Mouse (Mus musculus) brown adipose tissue, adult 24 weeks (tissue): ENCODE data around the gene Kif11. TPM values are rescaled to one million over a fixed set of nuclear protein-coding genes. Genes with fewer than 3 reads are reported as not detected.
A peak's percentile ranks its signal among the peaks of the same experiment; 100 is the strongest.

Source experiments
- H3K27ac ChIP-seq: fragments of 200-500 bp; replicated peaks from 2 replicates; pipeline ENCODE4 v1.5.1; 2012; ENCODE audit warnings: low read depth, mild to moderate bottlenecking, low read length
- H3K4me1 ChIP-seq: fragments of 200-500 bp; 2 replicates; pipeline ENCODE4 v1.6.1; 2012; ENCODE audit warnings: low read length, mixed read lengths; ENCODE audit not compliant: control insufficient read depth, insufficient read depth, insufficient read length
- H3K4me3 ChIP-seq: fragments of 200-500 bp; 2 replicates; pipeline ENCODE4 v1.5.1; 2012; ENCODE audit warnings: low read depth, mild to moderate bottlenecking, low read length, moderate library complexity; ENCODE audit not compliant: insufficient read depth
- polyA plus RNA-seq: library from polyadenylated mRNA; stranded (reverse); fragments of >200 nt; gene quantifications from 2 replicates; pipeline ENCODE4 v1.2.4, GENCODE M21; 2012; ENCODE audit not compliant: missing spikeins, insufficient read depth, insufficient read length

Kif11 gene
- polyA plus RNA-seq, 1 experiment, result 0.20 TPM

GRCm38 (mm10) chr19:37363128-37363939 lies 12.9 kb upstream of the Kif11 start:
- Histone ChIP-seq H3K27ac (no peak overlapping the region), H3K4me3 (no peak overlapping the region), H3K4me1 (no peaks in the 10 kb centered on the region)

- no peak overlapping the region for H3K4me3 ChIP-seq
- H3K4me1 ChIP-seq, result no peaks in the 10 kb centered on the region
- no peak overlapping the region for H3K27ac ChIP-seq
These were observed 7.2 kb upstream of the Kif11 start for GRCm38 (mm10) chr19:37368990-37369389.

- Histone ChIP-seq H3K4me1 (no peaks in the 10 kb centered on the region), H3K4me3 (no peak overlapping the region), H3K27ac (no peak overlapping the region)
These were observed 6.3 kb upstream of the Kif11 start for GRCm38 (mm10) chr19:37369921-37370320.

GRCm38 (mm10) chr19:37370356-37370755 lies 5.8 kb upstream of the Kif11 start:
- H3K27ac ChIP-seq, result no peak overlapping the region
- H3K4me3 ChIP-seq, result no peak overlapping the region
- no peaks in the 10 kb centered on the region for H3K4me1 ChIP-seq

GRCm38 (mm10) chr19:37374941-37375754 lies 1.1 kb upstream of the Kif11 start:
- Histone ChIP-seq H3K27ac (peak overlapping the region; percentile 82), H3K4me3 (peak overlapping the region; percentile 75), H3K4me1 (no peaks in the 10 kb centered on the region)

- H3K27ac ChIP-seq, result no peak overlapping the region
- H3K4me1 ChIP-seq, result no peaks in the 10 kb centered on the region
- peak overlapping the region; percentile 80 for H3K4me3 ChIP-seq
These were observed 638 bp downstream of the Kif11 start for GRCm38 (mm10) chr19:37376841-37377240.

GRCm38 (mm10) chr19:37377404-37377990 lies 1.3 kb downstream of the Kif11 start:
- no peak overlapping the region for H3K27ac ChIP-seq
- peak overlapping the region; percentile 28; the same call in 1 of the 2 replicates for H3K4me3 ChIP-seq
- no peaks in the 10 kb centered on the region for H3K4me1 ChIP-seq

- Histone ChIP-seq H3K4me3 (no peak overlapping the region), H3K27ac (no peak overlapping the region), H3K4me1 (no peaks in the 10 kb centered on the region)
These were observed 2.6 kb downstream of the Kif11 start for GRCm38 (mm10) chr19:37378816-37379215.

- no peak overlapping the region for H3K27ac ChIP-seq
- no peaks in the 10 kb centered on the region for H3K4me1 ChIP-seq
- H3K4me3 ChIP-seq, result no peak overlapping the region
These were observed 9.9 kb downstream of the Kif11 start for GRCm38 (mm10) chr19:37386126-37386525.

GRCm38 (mm10) chr19:37391869-37392268 lies 15.7 kb downstream of the Kif11 start:
- Histone ChIP-seq H3K4me1 (no peaks in the 10 kb centered on the region), H3K4me3 (no peak overlapping the region), H3K27ac (no peak overlapping the region)

- Histone ChIP-seq H3K4me1 (no peaks in the 10 kb centered on the region), H3K27ac (no peak overlapping the region), H3K4me3 (no peak overlapping the region)
These were observed 20.1 kb downstream of the Kif11 start for GRCm38 (mm10) chr19:37396279-37396678.

GRCm38 (mm10) chr19:37400936-37401335 lies 24.7 kb downstream of the Kif11 start:
- Histone ChIP-seq H3K27ac (no peak overlapping the region), H3K4me1 (no peaks in the 10 kb centered on the region), H3K4me3 (no peak overlapping the region)

GRCm38 (mm10) chr19:37418294-37418693 lies 42.1 kb downstream of the Kif11 start:
- Histone ChIP-seq H3K27ac (no peak overlapping the region), H3K4me1 (no peaks in the 10 kb centered on the region), H3K4me3 (no peak overlapping the region)

GRCm38 (mm10) chr19:37419613-37420012 lies 43.4 kb downstream of the Kif11 start:
- Histone ChIP-seq H3K4me1 (no peaks in the 10 kb centered on the region), H3K4me3 (no peak overlapping the region), H3K27ac (no peak overlapping the region)

GRCm38 (mm10) chr19:37428589-37428988 lies 52.4 kb downstream of the Kif11 start:
- no peak overlapping the region for H3K27ac ChIP-seq
- no peaks in the 10 kb centered on the region for H3K4me1 ChIP-seq
- no peak overlapping the region for H3K4me3 ChIP-seq
